Mouse (Mus musculus) hindbrain, embryonic 10.5 days (tissue): ENCODE measurements around the gene Ccdc54. TPM values are rescaled to one million over a fixed set of nuclear protein-coding genes. Genes with fewer than 3 reads are reported as not detected.

Experiments
- polyA plus RNA-seq: library from polyadenylated mRNA; unstranded; fragments of >200 nt; fragmentation: Nextera tagmentation; extraction: Ambion mirVana; gene quantifications from 2 replicates; pipeline ENCODE4 v1.2.1, GENCODE M21; 2016

Gene Ccdc54
- polyA plus RNA-seq, 1 experiment from 2014 or later: not detected

Other genes starting within 250 kb of the Ccdc54 start
- gene Bbx, start 158.8 kb downstream of the Ccdc54 start, polyA plus RNA-seq: 30.7 and 42.2 TPM in 2 replicates